Mouse (Mus musculus) testis, adult 2 months (tissue): Measurements from ENCODE around the gene Cul4a.

Experiments
- CTCF ChIP-seq: fragments of 200-500 bp; IDR thresholded peaks from 2 replicates; pipeline ENCODE4 v1.5.1; 2012; ENCODE audit warnings: low read depth, mild to moderate bottlenecking, inconsistent platforms, low read length, moderate library complexity; ENCODE audit not compliant: control insufficient read depth, insufficient read depth, insufficient replicate concordance
- POLR2A ChIP-seq: fragments of 200-500 bp; IDR thresholded peaks from 2 replicates; pipeline ENCODE4 v1.6.1; 2012; ENCODE audit warnings: low read depth, mild to moderate bottlenecking, inconsistent platforms, low read length, moderate library complexity; ENCODE audit not compliant: control insufficient read depth

DNA sequence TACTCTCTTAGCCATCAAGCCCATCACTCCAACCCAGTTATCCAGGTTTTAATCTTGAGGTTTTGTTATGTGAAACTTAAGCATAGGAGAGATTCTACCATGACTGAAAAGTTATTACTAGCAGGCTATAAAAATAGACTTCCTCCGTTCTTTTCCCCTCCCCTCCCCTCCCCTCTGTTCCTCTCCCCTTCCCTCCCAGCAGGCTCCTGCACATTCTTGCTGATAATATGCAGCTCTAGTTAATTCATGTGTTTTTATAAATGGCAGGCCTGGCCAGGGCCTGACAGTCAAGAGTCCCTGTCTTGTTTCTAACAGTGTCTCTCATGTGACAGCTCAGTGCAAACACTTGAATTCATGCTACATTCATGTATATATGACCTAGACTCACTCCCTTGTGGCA is 65.1 kb downstream of the Cul4a start:
- no peak for TF ChIP-seq CTCF
- TF ChIP-seq POLR2A, result no peak
